Mouse (Mus musculus): Measurements from ENCODE around the gene Supt7l. TPM values are rescaled to one million over a fixed set of nuclear protein-coding genes. Genes with fewer than 3 reads are reported as not detected.

Gene Supt7l
- total RNA-seq, 2 experiments from 2014 or later, result 13.5 to 13.6 TPM

DNA sequence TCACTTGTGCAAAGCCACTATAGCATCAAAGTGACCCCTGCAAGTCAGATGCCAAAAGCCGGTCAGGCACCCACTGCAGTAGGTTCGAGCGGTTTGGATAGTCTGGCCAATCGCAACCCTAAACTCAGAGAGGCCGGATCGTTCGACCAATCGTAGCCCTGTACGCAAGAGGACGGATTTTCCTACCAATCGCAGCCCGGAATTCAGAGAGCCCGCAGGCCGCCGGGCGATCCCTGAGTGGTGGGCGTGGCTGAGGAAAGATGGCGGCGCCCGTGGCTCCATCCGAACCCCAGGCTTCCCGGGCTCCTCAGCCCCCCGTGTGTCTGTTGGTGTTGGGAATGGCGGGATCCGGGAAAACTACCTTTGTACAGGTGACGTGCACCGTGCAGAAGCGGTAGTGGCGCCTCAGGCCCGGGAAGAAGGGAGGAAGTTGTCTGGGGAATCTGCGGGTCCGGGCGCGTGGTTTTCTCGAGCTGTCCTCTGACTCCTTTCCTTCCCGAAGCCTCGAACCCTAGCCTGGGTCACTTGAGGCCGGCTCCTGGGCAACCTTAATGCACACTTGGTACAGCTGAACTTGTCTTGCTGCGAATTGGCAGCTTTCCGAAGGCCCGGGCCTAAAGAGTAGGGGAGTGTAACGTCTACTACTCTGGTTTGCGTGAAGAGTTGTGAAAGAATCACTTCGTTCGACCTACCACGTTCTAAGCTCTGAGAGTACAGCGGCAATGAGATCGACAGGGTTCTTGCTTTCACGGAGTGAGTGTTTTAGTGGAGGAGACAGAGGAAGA lies 32.9 kb downstream of the Supt7l start, which contains the start of gene Gpn1:
Gene Gpn1, plus strand, starts transcription at position 229 of the 785 bp plus-strand sequence.
- intact Hi-C loops (cut with DNase I), result no loop called here
- DNase-seq, result peak; percentile 85 to 87

DNA sequence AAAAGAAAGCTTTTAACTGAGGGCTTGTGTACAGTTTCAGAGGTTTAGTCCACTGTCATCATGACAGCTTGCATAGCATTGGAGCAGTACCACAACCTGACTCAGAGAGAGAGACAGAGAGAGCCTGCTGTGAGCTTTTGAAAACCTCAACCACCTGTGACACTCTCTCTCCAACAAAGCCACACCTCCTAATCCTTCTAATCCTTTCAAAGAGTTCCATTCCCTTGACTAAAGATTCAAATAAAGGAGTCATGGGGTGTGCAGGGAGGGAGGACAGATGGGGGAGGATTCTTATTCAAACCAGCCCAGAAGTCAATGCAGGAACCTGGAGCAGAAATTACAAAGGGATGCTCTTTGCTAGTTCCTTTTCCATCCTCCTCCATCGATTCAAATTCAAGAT lies 35.6 kb downstream of the Supt7l start:
- no peak for DNase-seq

DNA sequence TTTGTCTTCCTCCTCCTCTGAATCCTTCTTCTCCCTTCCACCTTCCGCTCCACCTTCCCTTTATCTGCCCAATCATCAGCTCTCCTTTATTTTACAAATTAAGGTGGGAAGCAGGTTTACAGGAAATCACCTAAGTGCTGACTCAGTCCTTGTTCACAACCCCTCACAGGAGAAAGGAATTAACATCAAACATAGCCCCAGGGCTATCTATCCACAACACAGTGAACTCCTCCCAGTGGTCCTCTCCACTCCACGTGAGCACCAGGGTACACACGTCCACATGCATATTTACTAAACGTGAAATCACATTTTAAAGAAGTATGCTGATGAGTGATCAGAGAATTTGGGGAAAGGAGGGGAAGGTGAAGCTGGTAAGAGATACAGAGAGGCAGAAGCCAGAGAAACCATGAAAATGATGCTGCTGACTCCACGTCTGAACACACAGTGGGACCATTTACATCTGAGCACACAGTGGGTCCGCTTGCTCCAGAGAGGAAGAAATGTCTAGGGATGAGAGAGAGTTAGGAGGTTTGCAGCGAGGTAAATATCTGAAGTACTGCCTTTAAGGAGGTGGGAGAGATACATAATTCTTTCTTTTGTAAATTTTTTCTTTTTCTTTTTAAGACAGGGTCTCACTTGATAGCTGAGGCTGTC lies 38.4 kb downstream of the Supt7l start:
- intact Hi-C loops (cut with DNase I), result no loop called here
- no peak for DNase-seq

More for the DNA sequence above, 35.6 kb downstream of the Supt7l start:
- intact Hi-C loops (cut with DNase I), result no loop called here

DNA sequence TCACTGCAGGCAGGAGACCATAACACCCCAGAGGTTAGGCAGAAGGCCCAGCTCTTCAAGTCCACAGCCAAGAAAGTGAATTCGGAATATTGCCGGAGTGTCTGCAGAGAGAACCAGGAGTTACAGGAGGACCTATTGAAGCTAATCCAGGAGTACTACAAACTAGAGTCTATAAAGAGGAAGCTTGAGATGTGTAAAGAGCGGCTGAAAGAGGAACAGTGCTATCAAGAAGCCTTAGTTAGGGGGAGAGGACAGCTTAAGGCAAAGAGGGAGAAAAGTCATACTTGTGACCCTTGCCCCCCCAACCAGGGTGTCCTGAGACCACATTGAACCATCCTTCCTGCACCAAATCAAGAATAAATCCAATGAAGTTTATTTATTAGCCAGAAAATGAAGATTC lies 39.7 kb downstream of the Supt7l start:
- intact Hi-C loops (cut with DNase I), result no loop called here

DNA sequence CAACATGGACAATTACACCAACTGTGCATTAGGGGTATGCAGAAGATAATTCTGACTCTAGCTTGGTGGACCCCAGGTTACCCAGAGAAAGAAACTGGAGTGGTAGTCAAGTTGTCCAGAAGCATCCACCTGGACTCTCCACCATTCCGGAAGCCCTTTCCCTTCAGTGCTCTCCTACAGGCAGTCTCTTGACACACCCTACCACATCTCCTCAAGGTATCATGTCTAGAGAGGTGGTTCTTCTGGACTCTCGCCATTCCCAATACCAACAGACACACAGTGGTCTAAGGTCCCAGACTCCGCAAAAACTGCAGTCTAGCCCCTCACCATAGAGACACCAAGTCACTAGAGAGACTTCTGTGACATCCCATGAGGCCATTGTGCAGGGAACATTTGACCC lies 42.2 kb downstream of the Supt7l start, which contains the start of gene 4930548H24Rik:
Gene 4930548H24Rik, plus strand, starts transcription at position 301 of the 400 bp plus-strand sequence.
- DNase-seq, result no peak
- intact Hi-C loops (cut with DNase I), result no loop called here

More for the DNA sequence above, 39.7 kb downstream of the Supt7l start:
- DNase-seq, result no peak

DNA sequence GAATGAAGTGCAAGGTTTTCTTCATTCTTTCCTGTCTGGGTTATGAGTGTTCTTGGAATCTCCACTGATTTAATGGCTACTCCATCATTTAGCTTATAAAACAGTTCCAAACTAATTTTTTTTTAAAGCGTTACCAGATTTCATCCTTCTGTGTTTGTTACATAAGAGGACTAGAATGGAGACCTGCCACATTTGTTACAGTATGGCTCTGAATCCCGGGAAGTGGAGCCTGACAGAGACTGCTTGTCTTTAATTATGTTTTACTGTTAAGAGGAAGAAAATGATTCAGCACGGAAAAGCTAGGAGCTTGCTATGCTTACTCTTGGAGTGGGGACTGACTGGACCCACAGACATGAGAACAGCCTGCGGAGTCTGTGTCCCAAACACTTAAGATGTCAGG lies 47.1 kb downstream of the Supt7l start:
- intact Hi-C loops (cut with DNase I), result no loop called here
- no peak for DNase-seq

DNA sequence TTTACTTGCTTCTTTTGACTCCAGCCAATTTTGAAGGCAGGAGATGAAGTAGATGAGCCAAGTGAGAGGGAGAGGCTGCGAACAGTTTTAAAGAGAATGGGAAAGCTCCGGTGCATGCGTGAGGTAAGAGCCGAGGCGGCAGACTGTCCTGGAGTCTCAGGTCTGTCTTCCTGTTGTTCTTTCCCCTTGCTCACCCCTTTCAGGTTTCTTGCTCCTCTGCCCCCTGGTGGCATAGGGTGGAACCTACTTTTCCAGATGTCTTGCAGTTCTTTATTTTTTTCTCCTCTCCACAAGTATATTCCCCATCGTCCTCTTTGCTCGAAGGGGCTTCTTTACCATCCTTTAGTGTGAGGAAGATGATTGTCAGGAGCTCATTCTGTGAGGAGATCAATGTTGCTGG lies 57.3 kb downstream of the Supt7l start:
- intact Hi-C loops (cut with DNase I), result no loop called here
- peak; percentile 37 to 61 for DNase-seq

DNA sequence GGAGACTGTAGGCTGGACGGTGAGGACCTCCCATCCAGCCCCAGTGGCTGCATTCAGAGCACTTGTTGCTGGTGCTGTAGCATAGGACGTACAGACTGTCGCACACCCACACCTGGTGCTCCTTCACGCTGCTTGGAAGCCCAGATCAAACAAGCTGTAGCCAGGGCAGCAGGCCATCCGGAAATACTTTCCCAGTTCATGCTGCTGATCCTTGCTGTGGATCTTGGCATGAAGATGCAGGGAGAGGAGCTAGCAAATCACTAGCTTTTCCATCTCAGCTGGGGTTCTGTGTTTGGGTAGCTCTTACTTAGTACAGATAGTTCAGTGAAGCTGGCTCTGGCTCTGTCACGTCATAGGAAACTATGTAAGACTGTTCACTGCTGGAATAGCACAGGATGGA lies 57.9 kb downstream of the Supt7l start:
- DNase-seq, result no peak
- intact Hi-C loops (cut with DNase I), result no loop called here

DNA sequence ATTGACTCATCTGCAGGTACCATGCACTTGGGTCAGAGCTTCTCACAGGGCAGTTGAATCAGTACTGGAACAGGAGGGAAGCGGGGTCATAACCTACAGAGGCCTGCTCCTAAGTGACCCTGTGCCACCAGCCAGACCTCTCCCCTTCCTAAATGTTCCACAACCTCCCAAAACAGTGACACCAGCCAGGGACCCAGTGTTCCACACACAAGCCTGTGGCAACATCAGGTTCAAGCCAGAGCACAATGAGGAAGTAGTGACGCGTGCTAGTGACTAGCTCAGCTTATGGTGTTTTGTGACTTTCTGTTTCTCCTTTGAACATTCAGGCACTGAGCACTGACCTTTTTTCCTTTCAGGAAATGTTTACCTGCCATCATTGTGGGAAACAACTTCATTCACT lies 59.8 kb downstream of the Supt7l start:
- intact Hi-C loops (cut with DNase I), result no loop called here
- peak; percentile 9 to 10 for DNase-seq

Other genes starting within 250 kb of the Supt7l start
- 10 to 100 TPM; 36.8 to 43.6 TPM for gene Ift172, start 236.7 kb downstream of the Supt7l start, total RNA-seq (2021)
- 1 to 10 TPM; 1.6 to 3.7 TPM for gene Fndc4, start 231.7 kb downstream of the Supt7l start, total RNA-seq (2021)
- not detected for gene Gckr, start 230.4 kb downstream of the Supt7l start, total RNA-seq (2021)
- gene Zfp512, start 75.4 kb downstream of the Supt7l start, total RNA-seq (2021), result 10 to 100 TPM; 23.0 to 24.0 TPM
- gene 4930548H24Rik, start 42.1 kb downstream of the Supt7l start, total RNA-seq (2021), result under 1 TPM in 1 of 2 experiments, not detected in 1; 0.14 TPM
- gene Gpn1, start 33.1 kb downstream of the Supt7l start, total RNA-seq (2021), result 10 to 100 TPM; 24.7 to 26.0 TPM
- gene Slc4a1ap, start 812 bp downstream of the Supt7l start, total RNA-seq (2021), result 10 to 100 TPM; 19.8 to 22.8 TPM
- gene Mrpl33, start 69.1 kb upstream of the Supt7l start, total RNA-seq (2021), result 100 to 1,000 TPM; 314 to 335 TPM
- gene Rbks, start 169.8 kb upstream of the Supt7l start, total RNA-seq (2021), result 1 to 10 TPM; 3.2 to 3.4 TPM
- gene Babam2, start 169.9 kb upstream of the Supt7l start, total RNA-seq (2021), result 10 to 100 TPM; 31.6 to 37.3 TPM

Data from heart, postnatal 36 days (tissue).